Mouse (Mus musculus): ENCODE data around the gene Adamtsl1.
A peak's percentile ranks its signal among the peaks of the same experiment; 100 is the strongest.

Adamtsl1 gene

DNA sequence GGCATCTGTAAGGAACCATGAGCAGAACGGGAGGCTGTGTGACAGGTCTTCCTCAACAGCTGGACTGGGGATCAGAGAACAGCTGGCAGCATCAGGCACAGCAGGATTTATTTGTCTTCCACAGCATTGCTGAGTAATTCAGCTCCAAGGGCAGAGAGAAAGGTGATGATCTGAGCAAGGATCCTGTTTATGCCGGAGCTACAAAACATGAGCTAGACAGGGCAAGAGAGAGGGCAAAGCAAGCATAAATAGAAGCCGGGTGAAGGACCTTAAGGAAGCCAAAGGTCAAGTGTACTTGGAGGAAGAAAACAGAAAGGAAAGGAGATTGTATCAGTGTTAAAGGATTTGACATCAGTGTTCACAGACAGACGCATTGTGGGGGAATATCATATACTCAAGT lies 158.3 kb downstream of the Adamtsl1 start:
- DNase-seq (ENCODE audit: low read depth, low spot score), result peak; percentile 1

DNA sequence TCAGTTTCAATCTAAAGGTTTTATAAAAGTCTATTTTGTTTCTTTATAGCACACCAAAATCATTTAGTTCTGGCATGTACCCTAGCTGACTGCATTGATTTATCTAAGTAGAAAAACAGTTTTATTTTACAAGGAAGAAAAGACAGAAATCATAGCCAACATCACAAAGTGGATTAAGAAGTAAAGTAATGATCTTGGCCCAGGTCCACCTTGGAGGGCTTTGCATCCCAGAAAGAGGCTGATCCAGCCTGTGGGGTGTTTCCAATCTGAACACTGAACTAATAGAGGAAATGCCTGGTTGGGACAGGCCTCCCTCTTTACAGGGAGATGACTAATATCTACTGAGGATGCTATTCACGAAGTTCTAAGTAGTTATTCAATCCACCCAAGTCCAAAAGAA lies 163.6 kb downstream of the Adamtsl1 start:
- DNase-seq (ENCODE audit: low read depth, low spot score), result no peak

DNA sequence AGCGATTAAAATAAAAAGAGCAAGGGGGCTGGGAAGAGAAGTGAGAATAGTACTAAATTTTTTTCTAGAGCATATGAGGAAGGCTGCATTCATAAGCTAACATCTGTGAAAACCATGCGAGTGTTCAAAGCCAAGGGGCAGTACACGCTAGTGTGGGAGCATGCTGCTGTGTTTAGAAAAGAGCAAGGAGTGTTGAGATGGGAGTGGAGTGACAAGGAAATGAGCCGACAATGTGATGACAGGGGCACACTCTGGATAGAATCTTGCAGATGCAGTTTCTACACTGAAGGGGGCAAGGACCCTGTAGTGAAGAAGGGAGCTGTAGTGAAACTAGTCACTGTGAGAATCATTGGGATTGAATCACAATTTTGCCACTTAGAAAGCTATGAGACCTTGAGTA lies 172.2 kb downstream of the Adamtsl1 start:
- no peak for DNase-seq (ENCODE audit: low read depth, low spot score)

DNA sequence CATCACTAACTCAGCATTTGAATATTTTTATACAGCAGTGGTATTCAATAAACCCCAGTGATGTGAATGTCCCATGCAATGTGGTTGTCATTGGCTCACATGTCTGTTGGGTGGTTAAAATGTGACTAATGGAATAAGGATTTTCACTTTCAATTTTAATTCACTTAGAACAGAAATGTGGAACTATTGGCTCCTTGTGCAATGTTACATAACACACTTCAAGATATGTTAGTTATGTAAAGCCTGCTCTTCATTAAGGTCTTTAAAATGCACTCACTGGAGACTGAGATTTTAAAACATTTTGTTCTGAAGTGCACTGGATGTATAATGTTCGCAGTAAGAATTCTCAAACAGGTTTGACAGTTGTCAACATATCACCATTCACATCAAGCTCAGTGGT lies 181.3 kb downstream of the Adamtsl1 start:
- DNase-seq (ENCODE audit: low read depth, low spot score), result no peak

DNA sequence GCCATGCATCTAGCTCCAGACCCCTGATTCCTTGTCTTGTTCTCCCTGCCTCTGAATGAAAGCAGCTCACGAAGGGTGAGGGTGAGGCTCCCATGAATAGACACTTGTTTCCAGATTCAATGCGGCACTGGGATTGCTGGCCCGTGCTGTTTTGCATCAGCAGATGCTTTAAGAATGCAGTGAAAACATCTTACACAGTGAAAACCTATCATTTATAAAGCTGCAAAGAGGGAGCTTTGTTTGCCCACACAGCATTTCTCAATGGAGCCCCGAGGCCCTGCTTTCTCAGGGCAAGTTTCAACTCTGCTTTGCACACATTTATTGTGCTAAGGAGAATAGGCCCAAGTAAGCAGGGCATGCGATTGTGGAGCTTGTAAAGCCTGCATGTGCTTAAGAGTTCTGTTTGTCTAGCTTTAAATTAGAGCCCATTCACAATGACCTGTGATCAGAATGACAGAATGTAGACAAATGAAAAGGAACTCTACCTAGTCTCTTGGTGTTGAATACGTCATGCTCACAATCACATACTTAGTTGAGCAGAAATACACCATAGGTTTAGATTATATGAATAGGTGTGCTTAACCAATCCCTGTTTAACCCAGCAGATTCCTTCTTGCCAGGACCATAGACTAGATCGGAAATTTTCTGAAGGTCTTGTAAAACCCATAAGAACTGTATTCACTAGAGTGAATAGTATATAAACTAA lies 193.5 kb downstream of the Adamtsl1 start:
- no peak for DNase-seq (ENCODE audit: low read depth, low spot score)

DNA sequence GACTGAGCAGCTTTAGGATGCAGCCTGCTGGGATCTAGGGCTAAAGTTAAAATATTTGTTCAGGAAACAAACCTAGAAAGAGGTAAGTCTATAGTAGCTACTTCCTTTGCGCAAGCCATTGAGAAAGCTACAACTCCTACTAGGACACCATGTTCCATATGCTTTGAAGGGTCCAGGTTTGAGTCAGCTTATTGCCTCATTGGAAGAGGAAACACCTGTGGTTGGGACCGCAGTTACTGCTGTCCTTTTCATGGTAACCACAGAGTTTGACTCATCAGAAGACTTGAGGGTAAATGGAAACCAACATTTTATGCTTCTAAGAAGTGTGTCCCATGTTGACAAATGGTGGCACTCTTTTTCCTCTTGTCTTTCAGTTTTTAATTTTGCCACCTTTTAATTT lies 195.7 kb downstream of the Adamtsl1 start:
- no peak for DNase-seq (ENCODE audit: low read depth, low spot score)

DNA sequence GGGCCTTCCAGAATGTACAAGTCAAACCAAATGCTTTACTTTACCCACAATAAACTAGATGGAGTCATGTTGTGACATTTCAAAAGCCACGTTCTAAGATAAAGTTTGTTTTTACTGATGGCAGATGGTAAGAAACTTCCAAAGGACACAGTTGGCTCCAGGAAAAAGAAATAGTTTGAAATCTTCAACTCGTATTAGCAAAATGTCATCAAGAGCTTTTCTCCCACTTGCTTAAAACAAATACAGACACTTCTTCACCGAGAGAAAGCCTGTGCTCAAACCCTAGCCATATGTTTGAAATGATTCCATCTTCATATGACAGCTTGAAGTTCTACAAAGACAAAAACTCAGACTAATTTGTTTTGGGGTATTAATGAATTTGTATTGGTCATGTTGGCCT lies 211.0 kb downstream of the Adamtsl1 start:
- no peak for DNase-seq (ENCODE audit: low read depth, low spot score)

DNA sequence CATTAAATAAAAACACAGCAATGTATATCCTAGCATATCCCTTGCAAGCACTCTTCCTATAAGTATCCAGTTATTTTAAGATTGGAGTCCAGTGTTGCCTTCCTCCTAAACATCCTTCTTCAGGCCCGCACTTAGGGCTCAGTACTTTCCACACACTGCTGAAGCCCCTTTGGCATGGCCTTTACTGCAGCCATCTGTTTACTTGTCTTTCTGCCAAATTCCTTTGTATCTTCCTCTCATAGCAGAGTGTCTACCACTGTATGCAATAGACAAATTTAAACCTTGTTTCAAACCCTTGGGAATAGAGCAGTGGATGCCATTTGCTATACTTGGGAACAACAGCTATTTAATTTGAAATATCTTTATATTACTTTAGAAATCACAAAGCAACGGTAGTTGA lies 213.8 kb downstream of the Adamtsl1 start:
- DNase-seq (ENCODE audit: low read depth, low spot score), result no peak

DNA sequence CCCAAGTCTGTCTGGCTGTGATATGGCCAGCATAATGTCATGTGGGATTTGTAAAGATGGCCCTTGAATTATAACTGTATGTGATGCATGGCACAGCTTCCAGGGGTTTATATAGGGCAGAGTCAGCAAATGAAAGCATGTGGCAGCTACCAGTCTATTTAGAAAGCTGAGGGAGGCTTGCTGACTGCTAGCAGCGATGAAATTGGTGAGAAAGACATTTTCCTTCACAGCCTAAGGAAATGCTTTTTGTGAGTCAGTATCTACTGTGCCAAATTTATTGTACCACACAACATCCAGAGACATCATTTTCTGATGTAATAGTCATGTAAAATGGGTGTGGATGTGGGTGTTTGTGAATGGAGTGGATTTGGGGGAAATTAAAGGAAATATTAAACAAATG lies 214.4 kb downstream of the Adamtsl1 start:
- DNase-seq (ENCODE audit: low read depth, low spot score), result no peak

DNA sequence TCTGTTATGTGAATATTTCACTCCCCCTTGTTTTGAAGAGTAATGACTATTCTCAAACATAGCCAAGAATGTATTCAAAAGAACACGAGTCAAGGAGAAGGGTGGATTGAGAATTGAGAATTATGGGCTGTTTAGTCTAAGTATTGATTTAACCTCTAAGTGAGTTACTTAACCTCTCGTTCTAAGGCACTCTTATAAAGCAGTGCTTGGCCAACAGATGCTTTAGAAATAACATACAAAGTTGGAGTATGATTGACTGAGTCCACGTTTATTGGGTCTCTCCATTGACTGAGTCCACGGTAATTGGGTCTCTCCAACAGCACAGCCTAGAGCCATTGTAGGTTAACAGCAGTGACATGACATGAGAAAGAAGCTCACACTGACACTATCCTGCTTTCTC lies 226.5 kb downstream of the Adamtsl1 start:
- DNase-seq (ENCODE audit: low read depth, low spot score), result no peak

DNA sequence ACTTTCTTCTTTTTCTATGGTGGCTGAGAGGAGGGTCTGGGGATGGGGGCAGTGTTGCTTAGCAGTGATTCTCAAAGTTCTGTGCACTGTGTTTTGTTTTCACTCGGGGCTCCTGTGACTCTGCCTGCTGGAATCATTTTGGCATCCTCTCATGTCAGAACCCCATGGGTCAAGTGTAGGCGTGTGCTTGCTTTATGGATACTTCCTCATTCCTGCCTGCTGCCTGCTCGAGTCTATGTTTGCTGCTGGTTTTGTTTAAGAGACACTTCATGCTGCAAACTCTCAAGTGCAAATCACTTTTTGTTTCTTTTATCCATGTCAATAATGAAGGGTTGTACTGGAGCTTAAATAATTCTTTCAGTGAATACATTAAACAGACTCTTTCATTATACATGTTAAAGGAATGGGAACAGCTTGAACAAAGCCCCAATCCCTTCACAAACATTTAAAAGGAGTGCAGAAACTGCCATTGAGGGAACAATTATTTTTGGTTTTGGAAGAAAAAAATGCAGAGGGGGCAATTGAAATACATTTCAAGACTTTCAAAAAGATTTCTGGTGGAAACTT lies 227.9 kb downstream of the Adamtsl1 start:
- DNase-seq (ENCODE audit: low read depth, low spot score), result no peak

DNA sequence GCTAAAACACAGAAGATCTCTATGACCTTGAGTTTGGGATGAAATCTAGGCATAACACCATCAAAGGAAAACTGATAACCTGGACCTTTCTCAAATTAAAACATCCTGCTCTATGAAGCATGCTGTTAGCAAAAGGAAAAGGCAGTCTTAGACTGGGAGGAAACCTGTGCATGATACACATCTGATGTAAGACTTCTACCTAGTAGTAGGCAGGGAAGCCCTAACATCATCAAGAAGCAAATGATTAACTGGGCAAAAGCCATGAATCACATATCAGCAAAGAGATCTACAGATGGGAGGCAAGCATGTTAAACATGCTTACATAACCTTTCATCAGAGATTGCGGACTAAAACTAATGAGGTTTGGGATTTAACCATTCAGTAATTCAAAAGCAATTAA lies 229.5 kb downstream of the Adamtsl1 start:
- no peak for DNase-seq (ENCODE audit: low read depth, low spot score)

DNA sequence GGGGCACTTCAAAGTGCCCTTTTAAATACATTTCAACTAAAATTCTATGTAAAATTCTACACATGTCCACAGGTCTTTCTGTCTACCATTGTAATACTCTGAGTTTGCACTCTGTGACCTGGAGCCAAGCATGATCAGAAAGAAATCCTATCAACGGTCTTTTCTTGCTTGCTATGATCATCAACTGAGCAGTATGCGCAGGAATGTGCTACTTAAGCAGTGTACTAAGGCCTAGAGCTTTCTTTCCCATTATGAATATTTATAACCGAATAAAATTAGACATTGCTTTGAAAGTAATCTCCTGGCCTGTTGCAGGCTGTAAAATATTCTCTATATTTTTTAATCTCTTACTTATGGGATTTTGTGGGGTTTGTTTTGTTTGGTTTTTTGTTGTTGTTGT lies 248.7 kb downstream of the Adamtsl1 start:
- peak; percentile 23 for DNase-seq (ENCODE audit: low read depth, low spot score)

DNA sequence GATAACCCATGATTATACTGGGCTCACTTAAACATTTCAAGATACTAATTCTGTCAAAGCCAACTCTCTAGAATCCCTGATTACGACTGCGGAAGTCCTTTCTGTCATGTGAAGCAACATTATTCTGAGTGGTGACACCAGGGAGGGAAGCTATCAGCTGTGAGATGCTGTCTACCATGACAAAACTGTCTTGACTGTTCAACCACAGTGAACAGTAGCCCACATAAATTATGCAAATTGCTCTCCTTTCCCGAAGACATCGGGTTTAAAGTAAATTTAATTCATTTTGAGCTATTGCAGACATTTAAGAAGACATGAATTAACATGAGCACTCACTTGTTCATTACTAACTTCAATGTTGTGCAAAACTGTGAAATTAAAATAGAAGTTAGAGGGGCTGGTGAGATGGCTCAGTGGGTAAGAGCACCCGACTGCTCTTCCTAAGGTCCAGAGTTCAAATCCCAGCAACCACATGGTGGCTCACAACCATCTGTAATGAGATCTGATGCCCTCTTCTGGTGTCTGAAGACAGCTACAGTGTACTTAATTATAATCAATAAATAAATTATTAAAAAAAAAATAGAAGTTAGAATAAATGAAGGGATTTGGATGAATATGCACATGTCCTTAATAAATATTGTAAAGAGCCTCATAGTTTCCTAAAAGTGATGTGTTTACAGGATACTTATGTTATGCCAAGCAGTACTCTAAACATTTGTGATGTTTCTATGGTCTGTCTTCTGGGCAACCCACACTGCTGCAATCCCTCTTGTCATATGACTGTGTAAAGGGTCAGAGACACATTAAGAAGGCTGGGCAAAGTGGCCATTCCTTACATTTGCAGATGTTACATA lies 249.4 kb downstream of the Adamtsl1 start:
- DNase-seq (ENCODE audit: low read depth, low spot score), result no peak

DNA sequence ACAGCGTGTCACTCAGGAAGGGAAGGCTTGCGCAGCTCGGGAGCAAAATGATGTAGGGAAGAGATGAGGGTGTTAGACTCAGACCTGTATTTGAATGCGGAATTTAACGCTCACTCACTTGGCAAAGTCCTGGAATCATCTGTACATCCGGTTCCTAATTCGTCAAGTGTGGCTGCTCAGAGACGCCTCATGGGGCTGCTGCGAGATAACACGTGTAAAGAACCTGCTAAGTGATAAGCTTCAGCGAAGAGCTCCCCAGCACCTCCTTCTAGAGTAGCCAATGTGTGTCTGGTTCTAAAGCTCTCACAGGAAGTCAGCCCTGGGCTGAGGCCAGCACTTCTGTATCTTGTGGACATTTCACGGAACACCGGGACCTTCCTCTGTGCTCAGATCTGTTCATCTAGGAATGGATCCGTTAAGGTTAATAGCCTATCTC lies 250.1 kb downstream of the Adamtsl1 start:
- no peak for DNase-seq (ENCODE audit: low read depth, low spot score)

DNA sequence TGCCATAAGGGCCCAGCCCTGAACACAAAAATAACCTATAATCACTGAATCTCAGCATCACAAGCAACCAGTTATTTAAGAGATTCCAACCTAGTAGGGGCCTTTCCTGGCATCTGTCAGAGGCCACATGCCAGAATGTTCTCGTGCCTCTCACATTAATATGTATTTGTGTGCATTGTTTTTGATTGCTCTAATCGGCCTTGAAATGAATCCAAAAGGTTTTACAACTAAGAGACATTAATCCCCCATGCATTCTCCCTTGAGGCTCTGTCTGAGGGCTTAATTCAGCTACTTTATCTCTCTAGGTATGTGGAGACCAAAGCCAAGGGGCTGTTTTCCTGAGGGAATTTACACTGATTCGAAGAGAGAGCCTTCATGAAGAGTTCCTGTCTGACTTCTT lies 250.5 kb downstream of the Adamtsl1 start:
- no peak for DNase-seq (ENCODE audit: low read depth, low spot score)

DNA sequence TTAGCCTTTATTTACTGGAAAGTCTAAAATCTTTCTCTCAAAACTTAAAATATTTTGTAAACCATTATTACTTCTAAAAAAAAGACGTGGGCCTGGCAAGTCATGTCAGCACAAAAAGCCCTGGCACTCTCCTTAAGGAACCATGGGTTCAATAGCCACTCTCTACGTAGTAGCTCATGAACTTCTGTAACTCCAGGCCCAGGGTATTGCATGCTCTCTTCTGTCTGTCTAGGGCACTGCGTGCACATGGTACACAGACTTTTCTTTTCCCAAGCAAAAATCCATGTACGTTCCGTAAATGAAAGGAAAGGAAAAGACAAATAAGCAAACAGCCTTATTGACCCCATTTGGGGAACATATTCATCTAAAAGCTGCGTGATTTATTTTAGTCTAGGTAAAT lies 253.7 kb downstream of the Adamtsl1 start:
- DNase-seq (ENCODE audit: low read depth, low spot score), result no peak

DNA sequence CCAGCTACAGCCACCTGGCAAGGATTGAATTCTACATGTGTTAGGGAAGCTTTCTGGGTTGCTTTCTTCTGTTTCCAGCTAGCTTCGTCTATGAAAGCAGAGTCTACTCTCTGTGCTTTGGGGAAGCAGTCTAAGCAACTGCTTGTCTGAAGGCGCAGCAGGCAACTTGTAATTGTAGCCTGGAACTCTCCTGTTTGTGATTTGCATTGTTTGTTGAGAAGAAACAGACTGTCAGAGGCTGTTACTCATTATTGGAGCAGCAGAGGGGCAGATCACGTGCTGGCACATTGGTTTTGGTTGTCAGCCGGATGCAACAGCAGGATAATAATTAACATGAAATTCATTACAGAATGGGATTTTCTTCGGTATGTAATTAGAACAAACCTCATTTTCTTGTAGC lies 254.1 kb downstream of the Adamtsl1 start:
- DNase-seq (ENCODE audit: low read depth, low spot score), result no peak

DNA sequence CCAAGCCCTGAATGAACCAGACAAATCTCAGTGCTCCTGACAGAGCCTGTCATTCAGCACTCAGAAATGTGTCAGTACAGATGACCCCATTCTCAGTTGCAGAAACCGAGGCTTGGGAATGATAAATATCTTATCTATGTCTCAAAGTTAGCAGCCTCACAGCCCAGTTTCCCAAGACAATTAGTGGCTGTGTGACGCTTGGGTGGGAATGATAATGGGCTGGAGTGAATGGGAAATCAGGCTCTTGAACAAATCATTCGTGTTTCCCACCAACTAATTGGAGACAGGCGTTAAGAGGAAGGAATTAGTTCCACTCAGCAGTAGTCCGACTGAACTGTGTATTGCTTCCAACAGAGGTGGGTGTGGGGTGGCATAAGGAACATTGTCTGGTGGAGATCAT lies 268.5 kb downstream of the Adamtsl1 start:
- no peak for DNase-seq (ENCODE audit: low read depth, low spot score)

DNA sequence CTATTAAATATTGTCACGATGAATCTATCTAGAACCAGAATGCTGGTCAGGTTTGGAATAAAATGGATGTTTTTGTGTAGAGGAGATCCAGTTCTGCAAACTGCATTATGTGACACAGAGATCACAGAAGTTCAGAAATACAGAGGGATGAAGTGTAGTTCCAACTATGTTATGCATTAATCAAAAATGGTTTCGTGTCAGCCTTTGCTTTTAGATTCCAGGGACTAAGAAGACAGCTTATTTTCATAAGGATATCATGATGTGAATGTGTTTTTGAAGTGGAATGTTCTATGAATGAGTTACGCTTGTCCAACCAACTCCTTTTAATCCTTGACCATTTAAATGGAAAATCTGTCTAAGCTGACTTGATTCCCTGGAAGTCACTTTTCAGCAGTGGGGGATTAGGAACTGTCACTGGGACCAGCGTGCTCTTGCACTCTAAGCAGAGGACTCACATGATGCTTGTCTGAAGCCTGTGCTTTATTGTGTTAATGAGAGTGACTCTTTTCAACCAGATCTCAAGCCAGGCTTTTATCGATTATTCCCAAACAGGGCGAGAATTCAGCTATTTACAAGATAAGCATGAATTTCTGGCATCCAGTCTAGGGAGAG lies 269.9 kb downstream of the Adamtsl1 start:
- peak; percentile 20 for DNase-seq (ENCODE audit: low read depth, low spot score)

DNA sequence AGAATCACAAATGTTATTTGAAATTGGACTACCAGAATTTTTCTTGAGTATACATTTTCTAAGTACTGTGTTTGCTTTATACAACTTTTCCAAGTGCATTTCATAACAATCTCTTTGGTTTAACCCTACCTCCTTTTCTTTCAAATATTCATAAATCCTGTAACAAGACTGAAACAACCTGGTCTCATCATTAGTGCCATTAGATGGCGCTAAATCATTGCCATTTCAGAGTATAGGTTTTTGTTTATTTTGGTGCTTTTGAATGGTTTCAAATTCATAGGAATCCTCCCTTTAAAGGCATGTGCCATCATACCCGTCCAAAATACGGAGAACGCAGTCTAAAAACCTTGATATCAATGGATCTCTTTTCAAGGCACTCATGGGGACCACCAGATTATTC lies 270.5 kb downstream of the Adamtsl1 start:
- no peak for DNase-seq (ENCODE audit: low read depth, low spot score)

DNA sequence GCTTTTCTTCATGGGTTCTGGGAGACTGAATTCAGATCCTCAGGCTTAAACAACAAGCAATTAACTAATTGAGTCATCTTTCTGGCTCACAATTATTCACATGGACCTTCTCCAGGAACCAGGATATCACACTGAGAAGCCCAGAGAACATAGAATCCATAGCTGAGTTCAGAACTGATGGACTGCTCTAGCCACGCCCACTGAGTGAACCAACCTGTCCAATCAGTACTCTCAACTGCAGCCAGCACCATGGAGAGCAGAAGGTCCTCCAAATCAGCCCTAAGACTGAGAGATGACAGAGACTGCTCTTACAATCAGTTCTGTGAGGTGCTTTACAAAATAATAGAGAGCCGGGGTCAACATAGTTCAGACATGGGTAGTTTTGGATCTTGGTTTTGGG lies 276.3 kb downstream of the Adamtsl1 start:
- peak; percentile 56 for DNase-seq (ENCODE audit: low read depth, low spot score)
